Mouse (Mus musculus) c-Kit-positive CD71-positive TER-119-positive erythroid progenitor cells, embryonic 14.5 days (primary cell): Measurements from ENCODE around the gene Vmn2r6.
"Not testable (repeated sequence)": the region's sequence is repeated elsewhere in the genome, so short reads cannot be mapped to it uniquely, and the experiment has no call there.

Source experiments
- DNase-seq: peaks from one replicate; pipeline ENCODE4 v3.0.0-alpha.2; 2013; ENCODE audit warnings: low spot score

The Vmn2r6 gene

DNA sequence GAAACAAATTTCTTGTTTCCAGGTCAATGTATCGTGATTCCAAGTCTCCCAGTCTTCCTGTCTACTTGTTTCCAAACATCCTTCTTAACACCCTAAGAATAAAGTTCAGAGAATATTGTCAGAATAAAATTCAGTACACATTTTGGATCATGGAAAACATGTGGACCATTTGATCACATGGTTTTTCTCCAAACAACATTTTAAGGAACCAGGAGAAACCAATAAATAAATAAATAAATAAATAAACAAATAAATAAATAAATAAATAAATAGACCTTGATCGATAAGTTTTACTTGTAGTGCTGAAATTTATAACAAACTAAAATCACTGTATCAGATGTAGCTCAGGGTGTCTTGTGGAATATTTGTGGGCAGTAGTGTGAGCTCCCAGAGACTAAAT, at the start of gene Vmn2r6:
TSS of gene Vmn2r6 (minus strand) at position 101 of the 400 bp plus-strand sequence.
- DNase-seq = not testable (repeated sequence)

DNA sequence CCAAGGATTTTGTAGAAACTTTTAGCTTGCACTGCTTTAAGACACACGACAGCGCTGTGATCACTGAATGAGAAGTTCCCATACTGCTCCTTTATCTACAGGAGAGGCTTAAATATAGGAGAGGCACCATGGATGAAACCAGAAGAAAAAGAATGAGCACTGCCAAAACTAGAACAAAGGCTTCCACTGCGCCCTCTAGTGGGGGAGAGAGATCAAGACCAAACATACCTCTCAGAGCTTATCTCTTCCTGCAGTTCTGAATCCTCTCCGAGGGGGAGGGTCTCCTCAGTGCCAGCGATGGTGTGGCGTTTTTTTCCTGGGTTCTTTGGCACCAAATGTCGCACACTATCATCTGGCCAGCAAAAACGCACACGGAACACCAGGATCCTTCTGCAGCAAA, 22.0 kb upstream of the Vmn2r6 start:
- DNase-seq = no peak

DNA sequence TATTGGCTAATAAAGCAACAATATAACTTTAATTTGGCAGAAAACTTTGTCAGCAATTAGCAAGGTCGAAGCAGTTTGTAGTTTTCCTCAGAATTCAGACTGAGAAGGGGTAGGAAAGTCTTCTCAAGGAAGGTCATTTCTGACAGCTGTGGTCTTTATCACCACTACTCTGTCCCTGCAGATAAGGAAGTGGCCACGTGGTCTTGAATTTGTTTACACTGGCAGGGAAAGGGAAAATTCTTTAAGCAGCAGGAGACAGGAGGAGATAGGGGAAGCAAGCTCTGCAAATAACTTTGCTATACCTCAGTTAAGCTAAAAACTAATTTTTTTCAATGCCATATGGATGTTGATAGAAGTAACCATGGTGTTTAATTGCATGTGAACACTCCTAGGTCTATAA, 3.2 kb upstream of the Vmn2r6 start:
- DNase-seq = not testable (repeated sequence)

DNA sequence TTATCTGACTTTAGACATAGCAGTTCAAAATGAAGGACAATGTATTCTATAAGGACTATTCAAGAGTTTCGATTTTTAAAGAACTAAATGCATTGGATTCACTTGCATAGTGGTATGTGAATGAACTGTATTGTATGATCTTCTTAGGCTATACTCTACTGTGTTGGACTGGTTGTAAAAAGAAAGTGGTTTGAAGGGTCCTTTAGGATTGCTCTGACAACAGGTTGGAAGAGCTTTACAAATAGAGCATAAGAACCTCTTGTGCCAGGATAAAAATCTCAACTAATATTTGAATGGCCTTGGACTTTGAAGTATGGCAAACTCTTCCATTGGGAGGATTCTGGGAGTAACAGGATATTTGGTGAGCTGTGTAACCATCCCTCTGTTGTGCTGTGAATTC, 42.0 kb downstream of the Vmn2r6 start:
- DNase-seq = not testable (repeated sequence)

DNA sequence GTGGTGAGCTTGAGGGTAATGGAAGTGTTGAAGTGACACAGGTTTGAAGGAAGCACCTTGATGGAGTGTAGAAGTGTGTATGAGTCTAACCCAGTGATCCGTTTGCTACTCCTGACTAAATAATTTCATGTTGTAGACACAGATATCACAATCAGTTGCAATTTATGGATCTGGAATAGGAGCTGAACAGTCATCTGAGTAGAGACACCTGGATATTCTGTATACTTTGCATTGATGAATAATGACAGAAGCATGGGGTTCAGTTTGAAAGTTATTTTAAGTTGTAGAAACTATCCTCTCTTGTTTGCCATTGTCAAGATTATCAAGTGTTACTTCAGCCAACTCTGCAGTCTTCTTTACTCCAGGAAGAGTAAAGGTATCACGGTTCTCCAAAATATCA, 55.9 kb downstream of the Vmn2r6 start, which contains the start of gene Vmn2r5:
TSS of gene Vmn2r5 (minus strand) at position 101 of the 400 bp plus-strand sequence.
- DNase-seq = not testable (repeated sequence)
